Mouse (Mus musculus) forebrain, postnatal 0 days (tissue): ENCODE measurements at regions not wholly inside any gene's neighbourhood (a gene's known extent, or its start where the extent isn't known, plus 50 kb on each side); places are given as distances from the start of the nearest gene placed in this dataset.

ENCODE experiments used
- ATAC-seq: fragments of 200-750 bp; cut with Nextera tagmentation; 2 replicates; pipeline ENCODE4 v1.8.0; 2017; ENCODE audit warnings: mild to moderate bottlenecking, moderate library complexity
- DNase-seq: peaks from one replicate; pipeline ENCODE4 v3.0.0-alpha.2; 2015
- H3K27ac ChIP-seq: fragments of 300-500 bp; sonication (generic); 2 replicates; pipeline ENCODE4 v1.5.1; 2014; ENCODE audit warnings: low read depth, mild to moderate bottlenecking, antibody characterized with exemption, low read length, moderate library complexity, mixed read lengths
- H3K27me3 ChIP-seq: fragments of 300-500 bp; sonication (generic); 2 replicates; pipeline ENCODE4 v1.6.1; 2014; ENCODE audit warnings: mild to moderate bottlenecking, low read length, mixed read lengths; ENCODE audit not compliant: insufficient read depth
- H3K36me3 ChIP-seq: fragments of 300-500 bp; sonication (generic); 2 replicates; pipeline ENCODE4 v1.6.1; 2014; ENCODE audit warnings: mild to moderate bottlenecking, moderate library complexity; ENCODE audit not compliant: insufficient read depth
- H3K4me1 ChIP-seq: fragments of 300-500 bp; sonication (generic); 2 replicates; pipeline ENCODE4 v1.6.1; 2014; ENCODE audit warnings: antibody characterized with exemption; ENCODE audit not compliant: insufficient read depth
- H3K4me2 ChIP-seq: fragments of 300-500 bp; sonication (generic); 2 replicates; pipeline ENCODE4 v1.6.1; 2014; ENCODE audit warnings: low read depth, mild to moderate bottlenecking, moderate library complexity
- H3K4me3 ChIP-seq: fragments of 300-500 bp; sonication (generic); 2 replicates; pipeline ENCODE4 v1.5.1; 2014; ENCODE audit warnings: low read depth, low read length, mixed read lengths
- H3K9ac ChIP-seq: fragments of 300-500 bp; sonication (generic); 2 replicates; pipeline ENCODE4 v1.6.1; 2014; ENCODE audit warnings: mild to moderate bottlenecking
- H3K9me3 ChIP-seq: fragments of 300-500 bp; sonication (generic); 2 replicates; pipeline ENCODE4 v1.6.1; 2016; ENCODE audit warnings: low read length
- CTCF ChIP-seq: sonication (generic); IDR thresholded peaks from 2 replicates; pipeline ENCODE4 v1.5.1; 2016; ENCODE audit warnings: antibody characterized with exemption, control low read depth, low read depth
- WGBS: fragments of 180-500 bp; shearing (Covaris S2); extraction: QIAGEN DNeasy Blood & Tissue Kit; methylation state at CpG from one replicate; pipeline ENCODE4 v1.1.7; 2014; 5-methylcytosine and 5-hydroxymethylcytosine counted together

DNA sequence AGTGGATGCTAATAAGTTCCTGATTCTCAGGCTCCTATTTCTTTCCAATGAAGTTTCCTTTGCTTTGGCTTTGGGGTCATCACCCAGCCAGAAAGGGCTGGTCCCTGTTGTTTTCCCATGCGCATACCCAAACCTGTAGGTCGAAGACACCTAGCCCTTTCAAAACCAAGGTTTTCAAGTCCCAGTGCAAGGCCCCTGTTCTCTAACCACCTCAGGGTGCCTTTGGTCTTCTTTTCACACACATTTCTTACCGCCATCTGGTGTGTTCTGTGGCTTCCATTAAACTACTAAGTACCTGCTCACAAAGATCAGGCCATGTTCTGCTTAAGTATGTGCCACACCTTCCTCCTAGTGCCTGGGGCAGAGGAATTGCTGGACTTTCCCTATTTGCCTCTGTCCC, 124.8 kb upstream of the Smim15 start:
- no peak overlapping the region for H3K4me3 ChIP-seq

DNA sequence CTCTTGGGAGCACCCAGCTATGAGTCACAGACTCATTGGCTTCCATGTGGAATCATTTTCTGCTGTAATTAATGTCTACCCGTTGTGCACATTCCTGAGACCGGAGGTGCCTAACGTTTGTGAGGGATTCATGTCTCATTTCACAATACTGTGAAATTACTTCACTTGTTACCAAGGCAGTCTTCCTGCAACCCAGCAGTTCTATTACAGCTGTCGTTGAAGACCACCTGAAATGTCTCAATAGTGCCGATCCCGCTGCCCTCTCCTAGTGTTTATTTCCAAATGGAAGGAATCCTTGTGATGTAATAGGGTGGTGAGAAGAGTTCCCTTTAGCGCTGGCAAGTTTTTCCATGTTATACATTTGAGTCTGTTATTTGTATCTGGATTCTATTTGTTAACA, 125.8 kb upstream of the Smim15 start:
- no peak for TF ChIP-seq CTCF

More for the DNA sequence above, 124.8 kb upstream of the Smim15 start:
- WGBS: 88% methylated on average over 3 of the region's 3 CpGs
- no peak for TF ChIP-seq CTCF
- ATAC-seq: no peak
- Histone ChIP-seq H3K4me1 (no peaks in the 10 kb centered on the region), H3K27me3 (no peaks in the 10 kb centered on the region), H3K36me3 (no peaks in the 10 kb centered on the region), H3K27ac (no peak overlapping the region), H3K4me2 (no peak overlapping the region), H3K9me3 (no peaks in the 10 kb centered on the region), H3K9ac (no peak overlapping the region)
- DNase-seq: no peak

DNA sequence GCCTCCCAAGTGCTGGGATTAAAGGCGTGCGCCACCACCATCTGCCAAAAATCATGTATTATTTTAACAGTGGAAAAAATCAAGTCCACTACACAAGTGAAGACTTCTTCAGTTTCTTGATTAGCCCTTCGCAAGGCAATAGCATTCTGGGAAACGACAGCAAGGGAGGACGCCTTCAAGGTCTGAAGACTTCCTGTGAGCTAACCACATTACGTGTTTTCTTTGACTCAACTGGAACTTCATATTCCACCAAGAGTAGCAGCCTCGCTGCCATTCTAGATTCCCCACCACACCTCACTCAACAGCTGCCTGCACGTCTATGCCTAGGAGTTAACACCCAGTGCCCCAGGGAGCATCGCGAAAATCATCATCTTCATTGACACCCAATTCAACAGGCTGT, 126.2 kb upstream of the Smim15 start:
- Histone ChIP-seq H3K9me3 (no peaks in the 10 kb centered on the region), H3K27ac (no peak overlapping the region), H3K9ac (no peak overlapping the region), H3K4me1 (no peaks in the 10 kb centered on the region), H3K4me3 (no peak overlapping the region), H3K4me2 (no peak overlapping the region), H3K36me3 (no peaks in the 10 kb centered on the region), H3K27me3 (no peaks in the 10 kb centered on the region)
- ATAC-seq (no peak), DNase-seq (no peak)
- TF ChIP-seq CTCF: no peak
- 95% methylated on average over 10 of the region's 10 CpGs for WGBS

More for the DNA sequence above, 125.8 kb upstream of the Smim15 start:
- ATAC-seq (no peak), DNase-seq (no peak)
- Histone ChIP-seq H3K4me2 (no peak overlapping the region), H3K27ac (no peak overlapping the region), H3K4me3 (no peak overlapping the region), H3K27me3 (no peaks in the 10 kb centered on the region), H3K4me1 (no peaks in the 10 kb centered on the region), H3K9me3 (no peaks in the 10 kb centered on the region), H3K36me3 (no peaks in the 10 kb centered on the region), H3K9ac (no peak overlapping the region)
- WGBS: 90% methylated on average over 7 of the region's 7 CpGs

DNA sequence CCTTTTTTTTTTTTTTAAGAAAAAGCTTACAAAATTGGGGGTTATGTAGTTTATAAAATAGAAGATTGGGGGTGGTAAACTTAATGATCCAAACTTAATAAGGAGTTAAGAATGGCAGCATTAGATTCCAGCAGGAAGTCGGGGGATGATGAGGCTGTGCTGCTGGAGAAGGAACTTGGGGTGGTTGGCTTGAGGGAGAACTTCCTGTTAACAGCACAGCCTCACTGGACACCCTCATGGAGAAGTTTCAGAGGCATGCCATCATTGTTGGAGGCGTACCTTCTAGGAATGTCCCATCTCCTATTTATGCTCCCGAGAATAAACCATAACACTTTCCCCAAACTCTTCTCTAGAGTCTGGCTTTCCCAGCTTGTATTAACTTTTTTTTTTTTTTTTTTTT, 126.7 kb upstream of the Smim15 start:
- Histone ChIP-seq H3K9me3 (no peaks in the 10 kb centered on the region), H3K4me3 (no peak overlapping the region), H3K36me3 (no peaks in the 10 kb centered on the region), H3K9ac (no peak overlapping the region), H3K27me3 (no peaks in the 10 kb centered on the region), H3K4me2 (no peak overlapping the region), H3K27ac (no peak overlapping the region), H3K4me1 (no peaks in the 10 kb centered on the region)
- WGBS: 94% methylated on average over 3 of the region's 3 CpGs
- ATAC-seq (no peak), DNase-seq (no peak)
- no peak for TF ChIP-seq CTCF

DNA sequence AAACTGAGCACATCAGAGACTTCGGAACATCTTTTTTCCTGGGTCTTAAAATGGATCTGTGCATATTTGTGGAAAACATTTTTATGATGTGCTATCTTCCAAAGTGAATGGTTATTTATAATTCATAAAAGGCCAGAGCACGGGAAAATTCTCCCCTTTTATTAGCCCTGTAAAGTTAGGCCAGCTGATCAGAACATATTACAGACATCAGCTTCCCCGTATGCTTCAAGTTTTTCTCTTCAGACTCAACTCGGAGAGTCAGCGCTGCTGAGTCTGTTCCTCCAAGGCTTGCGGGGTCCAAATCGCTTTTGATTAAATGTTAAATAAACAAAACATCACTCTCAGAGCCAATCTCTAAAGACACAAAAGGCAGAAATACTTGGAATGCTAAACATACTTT, 134.1 kb upstream of the Smim15 start:
- Histone ChIP-seq H3K27ac (no peak overlapping the region), H3K4me1 (0 out of 2 replicates have a peak, but pooled peaks cover 7% of the 10 kb centered on the region), H3K9ac (no peak overlapping the region), H3K36me3 (no peaks in the 10 kb centered on the region), H3K27me3 (no peaks in the 10 kb centered on the region), H3K9me3 (no peaks in the 10 kb centered on the region), H3K4me3 (no peak overlapping the region), H3K4me2 (no peak overlapping the region)
- DNase-seq (no peak), ATAC-seq (no peak)
- WGBS: 58% methylated on average over 7 of the region's 7 CpGs
- no peak for TF ChIP-seq CTCF

DNA sequence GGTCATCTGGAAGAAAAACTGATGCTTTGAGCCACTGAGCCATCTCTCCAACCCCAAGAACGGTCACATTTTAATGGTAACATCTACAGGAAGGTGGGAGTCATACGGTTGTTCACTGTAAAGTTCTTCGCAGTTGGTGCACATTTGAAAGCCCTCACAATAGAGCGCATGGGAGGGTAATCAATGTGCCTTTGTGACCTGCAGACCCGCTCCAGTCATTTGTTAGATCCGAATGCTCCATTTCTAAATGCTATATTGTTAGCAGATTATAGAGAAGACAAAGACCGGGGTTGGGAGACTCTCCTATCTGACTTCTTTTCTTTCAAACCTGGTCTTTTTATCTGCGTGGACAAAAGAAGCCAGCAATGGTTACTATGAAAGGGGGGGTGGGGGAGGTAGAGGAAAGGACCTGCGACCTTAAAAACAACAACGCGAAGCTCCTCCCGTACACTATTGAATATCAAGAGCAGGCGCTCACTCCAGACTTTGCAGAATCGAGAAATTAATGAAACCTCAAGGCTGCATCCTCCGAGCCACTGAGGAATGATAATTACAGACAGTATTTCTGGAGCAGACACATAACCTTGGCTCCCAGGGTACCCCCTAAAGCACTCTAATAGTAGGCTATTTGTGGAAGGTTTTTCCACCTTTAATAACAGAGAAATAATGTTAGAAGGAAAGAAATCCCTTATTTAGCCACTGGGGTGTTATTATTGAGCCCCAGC, 134.7 kb upstream of the Smim15 start:
- H3K9ac ChIP-seq: no peak overlapping the region
- no peaks in the 10 kb centered on the region for H3K36me3 ChIP-seq
- 0 out of 2 replicates have a peak, but pooled peaks cover 7% of the 10 kb centered on the region for H3K4me1 ChIP-seq
- no peak overlapping the region for H3K27ac ChIP-seq
- ATAC-seq (no peak; the same call in 1 of the 2 replicates), DNase-seq (no peak)
- H3K9me3 ChIP-seq: no peaks in the 10 kb centered on the region
- H3K4me3 ChIP-seq: no peak overlapping the region
- no peak for TF ChIP-seq CTCF
- WGBS: 23% methylated on average over 15 of the region's 15 CpGs
- no peak overlapping the region for H3K4me2 ChIP-seq
- no peaks in the 10 kb centered on the region for H3K27me3 ChIP-seq

DNA sequence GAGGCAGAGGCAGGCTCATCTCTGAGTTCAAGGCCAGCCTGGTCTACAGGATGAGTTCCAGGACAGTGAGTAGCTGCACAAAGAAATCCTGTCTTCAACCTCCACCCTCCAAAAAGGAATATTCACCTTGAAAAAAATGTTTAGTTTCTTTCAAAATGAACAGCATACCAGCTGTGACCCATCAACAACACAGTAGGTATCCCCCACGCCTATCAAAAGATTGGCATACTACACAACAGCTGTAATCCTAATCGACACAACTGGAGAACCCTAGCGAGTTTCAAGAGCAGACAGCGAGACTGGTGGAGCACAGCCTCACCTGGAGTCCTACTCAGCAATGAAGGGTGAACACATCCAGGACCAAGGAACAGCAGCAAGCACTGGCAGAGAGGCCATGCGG, 136.3 kb upstream of the Smim15 start:
- H3K27ac ChIP-seq: no peak overlapping the region
- no peak for TF ChIP-seq CTCF
- 95% methylated on average over 5 of the region's 5 CpGs for WGBS
- H3K4me1 ChIP-seq: 0 out of 2 replicates have a peak, but pooled peaks cover 7% of the 10 kb centered on the region
- H3K4me3 ChIP-seq: no peak overlapping the region
- H3K27me3 ChIP-seq: no peaks in the 10 kb centered on the region
- no peaks in the 10 kb centered on the region for H3K36me3 ChIP-seq
- DNase-seq (no peak), ATAC-seq (no peak)
- H3K9ac ChIP-seq: no peak overlapping the region
- H3K9me3 ChIP-seq: no peaks in the 10 kb centered on the region
- H3K4me2 ChIP-seq: no peak overlapping the region
